ENCODE assay signal across 8 mouse cellular contexts in the genomic region with DNA sequence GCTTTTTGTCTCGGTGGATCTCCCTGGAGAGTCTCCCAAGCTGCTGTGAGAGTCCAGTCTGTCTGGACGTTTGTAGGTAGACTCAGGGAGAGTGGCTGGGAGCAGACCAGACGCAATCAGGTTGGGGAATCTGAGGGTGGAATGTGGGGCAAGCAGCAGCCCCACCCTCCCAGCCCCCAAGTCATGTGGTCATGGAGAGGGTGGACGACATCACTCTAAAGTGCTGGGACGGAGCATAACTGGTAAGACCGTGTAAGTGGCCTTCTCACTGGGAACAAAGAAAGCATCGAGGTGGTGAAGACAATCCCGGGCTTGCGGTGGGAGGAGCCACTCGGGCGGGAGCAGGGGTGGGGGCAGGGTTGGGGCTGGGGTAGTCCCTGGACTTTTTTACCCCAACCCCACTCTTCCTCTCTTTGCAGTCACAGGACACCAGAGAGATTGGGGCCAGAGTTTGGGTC. TPM values are rescaled to one million over a fixed set of nuclear protein-coding genes. Genes with fewer than 3 reads are reported as not detected.
DNase-seq lines count a peak whose midpoint lies in the region; ATAC-seq and TF ChIP-seq lines count a peak whose summit lies in the region.

No protein-coding gene starts in this region.

- no peaks in the 10 kb centered on the region for H3K27me3 ChIP-seq in heart, postnatal 0 days (ENCODE audit: control insufficient read depth, insufficient read depth, low read length)
- H3K27me3 ChIP-seq in forebrain, embryonic 10.5 days (ENCODE audit: poor library complexity, severe bottlenecking) = peaks cover 63% of the 10 kb centered on the region
- no peaks in the 10 kb centered on the region for H3K27me3 ChIP-seq in limb, embryonic 15.5 days
- H3K27me3 ChIP-seq in neural tube, embryonic 15.5 days (replicated peaks) = peaks cover 4% of the 10 kb centered on the region; the same call in 1 of the 2 replicates

- no peak for TF ChIP-seq EP300 in heart, postnatal 0 days (IDR thresholded peaks at IDR 0.05; ENCODE audit: low read depth)

- peak overlapping the region; percentile 34 for H3K4me3 ChIP-seq in heart, postnatal 0 days (ENCODE audit: low read depth, low read length)
- peak overlapping the region; percentile 44 for H3K4me3 ChIP-seq in forebrain, embryonic 10.5 days
- H3K4me3 ChIP-seq in limb, embryonic 15.5 days = peak overlapping the region; percentile 30
- 0 out of 2 replicates have a peak overlapping the region, but pooled peaks have one; percentile 9 for H3K4me3 ChIP-seq in neural tube, embryonic 15.5 days (replicated peaks)

- peak overlapping the region; percentile 69 for H3K27ac ChIP-seq in heart, postnatal 0 days (ENCODE audit: low read depth)
- H3K27ac ChIP-seq in forebrain, embryonic 10.5 days = peak overlapping the region; percentile 80
- peak overlapping the region; percentile 30; the same call in 1 of the 2 replicates for H3K27ac ChIP-seq in limb, embryonic 15.5 days
- H3K27ac ChIP-seq in neural tube, embryonic 15.5 days (replicated peaks) = no peak overlapping the region

- H3K36me3 ChIP-seq in heart, postnatal 0 days (replicated peaks; ENCODE audit: control insufficient read depth, insufficient read depth, low read length) = no peaks in the 10 kb centered on the region
- no peaks in the 10 kb centered on the region for H3K36me3 ChIP-seq in forebrain, embryonic 10.5 days (replicated peaks)
- H3K36me3 ChIP-seq in limb, embryonic 15.5 days = no peaks in the 10 kb centered on the region
- H3K36me3 ChIP-seq in neural tube, embryonic 15.5 days = no peaks in the 10 kb centered on the region

- peak; percentile 47 for ATAC-seq in heart, postnatal 0 days (ENCODE audit: insufficient read depth, low read depth)
- peak; percentile 50; the same call in 1 of the 2 replicates for ATAC-seq in limb, embryonic 15.5 days (ENCODE audit: insufficient number of reproducible peaks, low FRiP score, low TSS enrichment, low read depth)
- no peak for ATAC-seq in neural tube, embryonic 15.5 days (ENCODE audit: low FRiP score)
- ATAC-seq in inflammation-experienced regulatory T-cells, adult 6 months = no peak

- H3K9me3 ChIP-seq in heart, postnatal 0 days (replicated peaks; ENCODE audit: control insufficient read depth, low read length) = no peaks in the 10 kb centered on the region
- no peaks in the 10 kb centered on the region for H3K9me3 ChIP-seq in forebrain, embryonic 10.5 days
- H3K9me3 ChIP-seq in limb, embryonic 15.5 days = no peaks in the 10 kb centered on the region
- H3K9me3 ChIP-seq in neural tube, embryonic 15.5 days (replicated peaks) = no peaks in the 10 kb centered on the region

- TF ChIP-seq CTCF in heart, postnatal 0 days (IDR thresholded peaks at IDR 0.05; ENCODE audit: low read depth) = no peak

- WGBS in heart, postnatal 0 days = 1% methylated on average over 11 of the region's 11 CpGs
- 4% methylated on average over 11 of the region's 11 CpGs for WGBS in forebrain, embryonic 10.5 days
- 6% methylated on average over 11 of the region's 11 CpGs for WGBS in limb, embryonic 15.5 days
- WGBS in neural tube, embryonic 15.5 days = 5% methylated on average over 11 of the region's 11 CpGs

- H3K9ac ChIP-seq in heart, postnatal 0 days (replicated peaks; ENCODE audit: low read depth, low read length) = peak overlapping the region; percentile 57
- 0 out of 2 replicates have a peak overlapping the region, but pooled peaks have one; percentile 20 for H3K9ac ChIP-seq in limb, embryonic 15.5 days
- H3K9ac ChIP-seq in neural tube, embryonic 15.5 days (replicated peaks) = 0 out of 2 replicates have a peak overlapping the region, but pooled peaks have one; percentile 10

- peak overlapping the region; percentile 61 for H3K4me2 ChIP-seq in heart, postnatal 0 days (ENCODE audit: low read depth, low read length)
- peak overlapping the region; percentile 50 for H3K4me2 ChIP-seq in limb, embryonic 15.5 days
- peak overlapping the region; percentile 49 for H3K4me2 ChIP-seq in neural tube, embryonic 15.5 days

- H3K4me1 ChIP-seq in heart, postnatal 0 days (ENCODE audit: control insufficient read depth, insufficient read depth) = no peaks in the 10 kb centered on the region
- peaks cover 37% of the 10 kb centered on the region for H3K4me1 ChIP-seq in forebrain, embryonic 10.5 days
- peaks cover 22% of the 10 kb centered on the region for H3K4me1 ChIP-seq in limb, embryonic 15.5 days
- H3K4me1 ChIP-seq in neural tube, embryonic 15.5 days = peaks cover 26% of the 10 kb centered on the region

- peak; percentile 41 for DNase-seq in heart, postnatal 0 days (ENCODE audit: low spot score)
- DNase-seq in heart, adult 11 months = no peak
- DNase-seq in forebrain, embryonic 10.5 days (ENCODE audit: extremely low spot score, low spot score) = no peak
- no peak for DNase-seq in left cerebral cortex, adult 8-10 months (ENCODE audit: low spot score in 2 of 2)
- no peak for DNase-seq in ovary, adult 18-20 months (ENCODE audit: low spot score)

RNA-seq across cellular contexts. Expression of a gene that starts 45.4 kb away (rescaled TPM):
- total RNA-seq in heart, postnatal 0 days (2014; rRNA removed; ENCODE audit: low replicate concordance) = 11.2 and 28.2 TPM in 2 replicates
- 1.4 and 2.4 TPM in 2 replicates for polyA plus RNA-seq in heart, postnatal 0 days (2015; fragmentation: Nextera tagmentation; extraction: Ambion mirVana)
- polyA plus RNA-seq in forebrain, embryonic 10.5 days (2016; fragmentation: Nextera tagmentation; extraction: Ambion mirVana) = 2.4 and 3.7 TPM in 2 replicates
- 3.1 and 3.6 TPM in 2 replicates for polyA plus RNA-seq in limb, embryonic 15.5 days (2015; fragmentation: Nextera tagmentation; extraction: Ambion mirVana)
- polyA plus RNA-seq in neural tube, embryonic 15.5 days (2015; fragmentation: Nextera tagmentation; extraction: Ambion mirVana) = 3.4 and 7.9 TPM in 2 replicates
- 1 to 10 TPM; 1.7 to 2.1 (median 1.8) TPM for polyA plus RNA-seq in inflammation-experienced regulatory T-cells, adult 6 months (2017; shearing (Covaris generic))
- 10 to 100 TPM; 65.9 to 78.9 (median 72.1) TPM for total RNA-seq in left cerebral cortex, adult 8-10 months (2022)

Comparison
In these comparisons a context has a peak if more than half of its experiments do, and no peak if none do; other contexts are left out.
1. ATAC-seq: peak in heart, postnatal 0 days (single experiment) and limb, embryonic 15.5 days (single experiment); none in neural tube, embryonic 15.5 days (single experiment) and inflammation-experienced regulatory T-cells, adult 6 months (single experiment).
2. Peak in every context shown above with its lines, with median percentiles within 50 percentile points of each other: H3K4me2 ChIP-seq, H3K4me3 ChIP-seq and H3K9ac ChIP-seq.